Mouse (Mus musculus) fibroblast of lung, adult 2 months (primary cell): ENCODE data around the gene Aak1.
"Not testable (repeated sequence)": the region's sequence is repeated elsewhere in the genome, so short reads cannot be mapped to it uniquely, and the experiment has no call there.

ENCODE experiments used
- DNase-seq: peaks from one replicate; pipeline ENCODE4 v3.0.0-alpha.2; 2011; ENCODE audit warnings: low read depth

Aak1 gene

GRCm38 (mm10) chr6:87021791-87022190 lies 172.5 kb downstream of the Aak1 start:
- no peak for DNase-seq

- DNase-seq, result no peak
These were observed 177.7 kb downstream of the Aak1 start for GRCm38 (mm10) chr6:87026980-87027379.

GRCm38 (mm10) chr6:87028881-87029280 lies 179.6 kb downstream of the Aak1 start:
- DNase-seq, result no peak

GRCm38 (mm10) chr6:87031310-87031709 lies 182.0 kb downstream of the Aak1 start:
- DNase-seq, result not testable (repeated sequence)

- no peak for DNase-seq
These were observed 183.1 kb downstream of the Aak1 start for GRCm38 (mm10) chr6:87032401-87032800.

- DNase-seq, result no peak
These were observed 185.1 kb downstream of the Aak1 start for GRCm38 (mm10) chr6:87034395-87034794.

GRCm38 (mm10) chr6:87037826-87038620 lies 188.7 kb downstream of the Aak1 start:
- no peak for DNase-seq

GRCm38 (mm10) chr6:87039161-87039560 lies 189.8 kb downstream of the Aak1 start:
- DNase-seq, result no peak

- peak; percentile 65 for DNase-seq
These were observed 191.7 kb downstream of the Aak1 start for GRCm38 (mm10) chr6:87040971-87041370.

- no peak for DNase-seq
These were observed 192.1 kb downstream of the Aak1 start for GRCm38 (mm10) chr6:87041431-87041830.

GRCm38 (mm10) chr6:87042004-87042336 lies 192.7 kb downstream of the Aak1 start:
- DNase-seq, result no peak

GRCm38 (mm10) chr6:87042337-87043130 lies 193.2 kb downstream of the Aak1 start, which contains the start of gene Gfpt1:
Gfpt1 (plus strand) TSS chr6:87042846.
- peak; percentile 87 for DNase-seq

- no peak for DNase-seq
These were observed 193.8 kb downstream of the Aak1 start for GRCm38 (mm10) chr6:87043131-87043516.

GRCm38 (mm10) chr6:87044895-87045294 lies 195.6 kb downstream of the Aak1 start:
- DNase-seq, result no peak

GRCm38 (mm10) chr6:87045507-87045906 lies 196.2 kb downstream of the Aak1 start:
- no peak for DNase-seq

GRCm38 (mm10) chr6:87048712-87049111 lies 199.4 kb downstream of the Aak1 start:
- DNase-seq, result not testable (repeated sequence)

- no peak for DNase-seq
These were observed 202.6 kb downstream of the Aak1 start for GRCm38 (mm10) chr6:87051886-87052425.
